In the genomic region with DNA sequence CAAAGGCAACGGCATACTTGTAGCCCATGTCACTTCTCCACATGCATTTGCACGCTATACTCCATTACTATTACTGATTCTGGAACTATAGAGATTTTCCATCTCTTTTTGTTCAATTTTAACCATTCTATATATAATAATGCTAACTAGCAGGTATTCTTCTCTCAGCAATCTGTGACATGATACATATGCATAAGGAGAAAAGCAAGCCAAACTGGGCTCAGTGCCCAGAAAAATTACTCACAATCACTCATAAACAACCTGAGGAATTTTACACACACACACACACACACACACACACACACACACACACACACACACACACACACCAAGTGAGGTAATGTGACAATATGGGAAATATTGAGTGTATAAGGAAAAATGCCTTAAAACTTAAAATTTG, we compare ENCODE assay signal across 26 mouse cellular contexts.
DNase-seq lines count a peak whose midpoint lies in the region; ATAC-seq lines count a peak whose summit lies in the region.
"Had no signal": no experiment of that assay in that cellular context is flagged by ENCODE, and none has a peak within 500 bp of the region (broad histone marks: within the 10 kb centered on the region; RNA-seq: fewer than 3 reads in every experiment).

No protein-coding gene starts in this region.

- no peaks in the 10 kb centered on the region for H3K9me3 ChIP-seq in embryonic facial prominence, embryonic 14.5 days (ENCODE audit: control insufficient read depth, low read length)
- H3K9me3 ChIP-seq in embryonic facial prominence, embryonic 10.5 days = no peaks in the 10 kb centered on the region
- H3K9me3 ChIP-seq: embryonic facial prominence, embryonic 13.5 days; G1E; hindbrain, embryonic 10.5 days; limb, embryonic 10.5 days; megakaryocyte, embryonic 14.5 days; midbrain, embryonic 15.5 days; neural tube, embryonic 15.5 days; stomach, embryonic 15.5 days had no signal

- no peak overlapping the region for H3K4me3 ChIP-seq in embryonic facial prominence, embryonic 14.5 days (ENCODE audit: low read depth, low read length)
- H3K4me3 ChIP-seq in embryonic facial prominence, embryonic 10.5 days = no peak overlapping the region
- H3K4me3 ChIP-seq: embryonic facial prominence, embryonic 13.5 days; heart, adult 2 months; hindbrain, embryonic 10.5 days; layer of hippocampus, adult 2 months; limb, embryonic 10.5 days; megakaryocyte, embryonic 14.5 days; midbrain, embryonic 15.5 days; myocyte; neural tube, embryonic 15.5 days; stomach, embryonic 15.5 days had no signal

- no peaks in the 10 kb centered on the region for H3K27me3 ChIP-seq in embryonic facial prominence, embryonic 14.5 days (replicated peaks; ENCODE audit: control insufficient read depth, insufficient read depth, low read length)
- H3K27me3 ChIP-seq in embryonic facial prominence, embryonic 10.5 days (replicated peaks; ENCODE audit: low read depth, poor library complexity, severe bottlenecking) = no peaks in the 10 kb centered on the region
- H3K27me3 ChIP-seq: embryonic facial prominence, embryonic 13.5 days; megakaryocyte, embryonic 14.5 days; midbrain, embryonic 15.5 days; neural tube, embryonic 15.5 days; stomach, embryonic 15.5 days had no signal

- no peaks in the 10 kb centered on the region for H3K4me1 ChIP-seq in embryonic facial prominence, embryonic 14.5 days (ENCODE audit: control insufficient read depth, insufficient read depth, low read length)
- no peaks in the 10 kb centered on the region for H3K4me1 ChIP-seq in embryonic facial prominence, embryonic 10.5 days
- H3K4me1 ChIP-seq: embryonic facial prominence, embryonic 13.5 days; hindbrain, embryonic 10.5 days; limb, embryonic 10.5 days; megakaryocyte, embryonic 14.5 days; midbrain, embryonic 15.5 days; neural tube, embryonic 15.5 days; stomach, embryonic 15.5 days had no signal

- peak; percentile 20 for DNase-seq in embryonic facial prominence, embryonic 14.5 days (ENCODE audit: low spot score)
- no peak for DNase-seq in embryonic facial prominence, embryonic 10.5 days (ENCODE audit: low spot score)
- peak; percentile 65 for DNase-seq in 3T3-L1 (ENCODE audit: low read depth, low spot score)
- peak; percentile 14 to 56 for DNase-seq in frontal cortex, postnatal 36 days (ENCODE audit: low spot score in 2 of 2)
- DNase-seq in right cerebral cortex, postnatal 10 days (ENCODE audit: low spot score in 2 of 2) = peak; percentile 63 to 79
- no peak for DNase-seq in ovary, postnatal 14 days (ENCODE audit: low spot score)
- no peak for DNase-seq in kidney, postnatal 25 days
- DNase-seq in natural killer cell, adult 2 months (ENCODE audit: low spot score in 2 of 2) = no peak
- DNase-seq: cerebellum, adult 9-10 months; gastrocnemius, postnatal 25 days; heart, adult 2 months; kidney, adult 18-20 months; liver, postnatal 0 days; lung, postnatal 14 days; thymus, adult 2 months had no signal

- WGBS in embryonic facial prominence, embryonic 14.5 days = 91% methylated on average over 2 of the region's 2 CpGs
- WGBS in embryonic facial prominence, embryonic 10.5 days = 88% methylated on average over 2 of the region's 2 CpGs

- no peak overlapping the region for H3K4me2 ChIP-seq in embryonic facial prominence, embryonic 14.5 days (ENCODE audit: low read depth, low read length)
- H3K4me2 ChIP-seq: embryonic facial prominence, embryonic 13.5 days; midbrain, embryonic 15.5 days; neural tube, embryonic 15.5 days; stomach, embryonic 15.5 days had no signal

- no peak for ATAC-seq in embryonic facial prominence, embryonic 14.5 days (ENCODE audit: low read depth)
- ATAC-seq: liver, postnatal 0 days had no signal

- H3K27ac ChIP-seq in embryonic facial prominence, embryonic 14.5 days (replicated peaks; ENCODE audit: low read depth, low read length) = no peak overlapping the region
- no peak overlapping the region for H3K27ac ChIP-seq in embryonic facial prominence, embryonic 10.5 days (replicated peaks)
- H3K27ac ChIP-seq: embryonic facial prominence, embryonic 13.5 days; heart, adult 2 months; hindbrain, embryonic 10.5 days; kidney, postnatal 0 days; layer of hippocampus, adult 2 months; limb, embryonic 10.5 days; midbrain, embryonic 15.5 days; neural tube, embryonic 15.5 days; stomach, embryonic 15.5 days had no signal

- no peaks in the 10 kb centered on the region for H3K36me3 ChIP-seq in embryonic facial prominence, embryonic 14.5 days (ENCODE audit: control insufficient read depth, insufficient read depth, low read length)
- no peaks in the 10 kb centered on the region for H3K36me3 ChIP-seq in embryonic facial prominence, embryonic 10.5 days (replicated peaks)
- H3K36me3 ChIP-seq: embryonic facial prominence, embryonic 13.5 days; G1E; hindbrain, embryonic 10.5 days; limb, embryonic 10.5 days; midbrain, embryonic 15.5 days; neural tube, embryonic 15.5 days; stomach, embryonic 15.5 days had no signal

- H3K9ac ChIP-seq in embryonic facial prominence, embryonic 14.5 days (ENCODE audit: low read depth, low read length) = no peak overlapping the region
- H3K9ac ChIP-seq: embryonic facial prominence, embryonic 13.5 days; liver, postnatal 0 days; midbrain, embryonic 15.5 days; neural tube, embryonic 15.5 days; stomach, embryonic 15.5 days had no signal

Comparison
In these comparisons a context has a peak if more than half of its experiments do, and no peak if none do; other contexts are left out.
1. DNase-seq: peak in embryonic facial prominence, embryonic 14.5 days (single experiment), 3T3-L1 (single experiment), frontal cortex, postnatal 36 days (2 of 2) and right cerebral cortex, postnatal 10 days (2 of 2); none in embryonic facial prominence, embryonic 10.5 days (single experiment), ovary, postnatal 14 days (single experiment), kidney, postnatal 25 days (0 of 2) and natural killer cell, adult 2 months (0 of 2).